Comparison of ENCODE assay signal across 17 mouse cellular contexts in genomic region chr17:79711944-79712343, GRCm38 (mm10). TPM values are rescaled to one million over a fixed set of nuclear protein-coding genes. Genes with fewer than 3 reads are reported as not detected.
A peak's percentile ranks its signal among the peaks of the same experiment; 100 is the strongest.
DNase-seq lines count a peak whose midpoint lies in the region; ATAC-seq lines count a peak whose summit lies in the region.
"Had no signal": no experiment of that assay in that cellular context is flagged by ENCODE, and none has a peak within 500 bp of the region (broad histone marks: within the 10 kb centered on the region; RNA-seq: fewer than 3 reads in every experiment).

No protein-coding gene starts in this region.

- no peak for DNase-seq in kidney, adult 8-10 months
- DNase-seq in adipocyte (ENCODE audit: low spot score), result peak; percentile 60
- DNase-seq in embryonic facial prominence, embryonic 11.5 days (ENCODE audit: low spot score), result no peak
- DNase-seq in spleen, adult 12 weeks (ENCODE audit: low spot score), result no peak
- no peak for DNase-seq in cerebellum, adult 9-10 months
- DNase-seq: adrenal gland, postnatal 25 days; cerebellum, adult 9-11 months; gastrocnemius, postnatal 36 days; kidney, postnatal 14 days; lung, postnatal 10 days; right cerebral cortex, adult 18-20 months; thymus, adult 2 months had no signal

- no peak for ATAC-seq in kidney, embryonic 16.5 days (ENCODE audit: low FRiP score, low TSS enrichment)
- ATAC-seq in embryonic facial prominence, embryonic 11.5 days (replicated peaks; ENCODE audit: insufficient number of reproducible peaks, low FRiP score, low TSS enrichment, low read depth), result no peak
- no peak for ATAC-seq in stomach, embryonic 14.5 days (ENCODE audit: insufficient number of reproducible peaks, insufficient read depth, low FRiP score, low read depth)

- H3K36me3 ChIP-seq in kidney, embryonic 16.5 days (ENCODE audit: insufficient read depth, low read length), result no peaks in the 10 kb centered on the region
- no peaks in the 10 kb centered on the region for H3K36me3 ChIP-seq in embryonic facial prominence, embryonic 11.5 days (replicated peaks; ENCODE audit: control insufficient read depth, insufficient read depth, low read depth, low read length)
- no peaks in the 10 kb centered on the region for H3K36me3 ChIP-seq in stomach, embryonic 14.5 days (ENCODE audit: control insufficient read depth, insufficient read depth, low read length)
- H3K36me3 ChIP-seq: heart, embryonic 12.5 days; hindbrain, embryonic 10.5 days had no signal

- peak overlapping the region; percentile 89 for H3K4me2 ChIP-seq in kidney, embryonic 16.5 days (replicated peaks; ENCODE audit: low read depth, low read length)
- no peak overlapping the region for H3K4me2 ChIP-seq in embryonic facial prominence, embryonic 11.5 days (ENCODE audit: low read depth, low read length)
- H3K4me2 ChIP-seq in stomach, embryonic 14.5 days (replicated peaks; ENCODE audit: low read depth, low read length), result 0 out of 2 replicates have a peak overlapping the region, but pooled peaks have one; percentile 89
- H3K4me2 ChIP-seq: heart, embryonic 12.5 days had no signal

- no peak overlapping the region for H3K9ac ChIP-seq in kidney, embryonic 16.5 days (replicated peaks; ENCODE audit: low read length)
- H3K9ac ChIP-seq in embryonic facial prominence, embryonic 11.5 days (replicated peaks; ENCODE audit: low read length), result no peak overlapping the region
- no peak overlapping the region for H3K9ac ChIP-seq in stomach, embryonic 14.5 days (replicated peaks; ENCODE audit: low read depth, low read length)
- H3K9ac ChIP-seq: heart, embryonic 12.5 days; liver, embryonic 14.5 days had no signal

- H3K27ac ChIP-seq in kidney, embryonic 16.5 days (ENCODE audit: low read length), result no peak overlapping the region
- H3K27ac ChIP-seq in embryonic facial prominence, embryonic 11.5 days (replicated peaks; ENCODE audit: low read depth, low read length), result no peak overlapping the region
- H3K27ac ChIP-seq in stomach, embryonic 14.5 days (ENCODE audit: low read length), result no peak overlapping the region
- H3K27ac ChIP-seq: hindbrain, embryonic 10.5 days; liver, embryonic 14.5 days had no signal

- peak overlapping the region; percentile 56 for H3K4me3 ChIP-seq in kidney, embryonic 16.5 days (ENCODE audit: low read length)
- peak overlapping the region; percentile 6; the same call in 1 of the 2 replicates for H3K4me3 ChIP-seq in embryonic facial prominence, embryonic 11.5 days (ENCODE audit: low read depth, low read length)
- H3K4me3 ChIP-seq in stomach, embryonic 14.5 days (ENCODE audit: low read depth, low read length), result no peak overlapping the region
- H3K4me3 ChIP-seq: heart, embryonic 12.5 days had no signal

- 35% methylated on average over 6 of the region's 6 CpGs for WGBS in kidney, embryonic 16.5 days
- 9% methylated on average over 6 of the region's 6 CpGs for WGBS in embryonic facial prominence, embryonic 11.5 days
- WGBS in stomach, embryonic 14.5 days, result 33% methylated on average over 6 of the region's 6 CpGs

- H3K9me3 ChIP-seq in kidney, embryonic 16.5 days (ENCODE audit: low read length), result no peaks in the 10 kb centered on the region
- no peaks in the 10 kb centered on the region for H3K9me3 ChIP-seq in embryonic facial prominence, embryonic 11.5 days (replicated peaks; ENCODE audit: control insufficient read depth, low read length)
- H3K9me3 ChIP-seq in stomach, embryonic 14.5 days (ENCODE audit: control insufficient read depth, low read depth, low read length), result no peaks in the 10 kb centered on the region
- H3K9me3 ChIP-seq: heart, embryonic 12.5 days had no signal

- peaks cover 31% of the 10 kb centered on the region for H3K4me1 ChIP-seq in kidney, embryonic 16.5 days (ENCODE audit: insufficient read depth, low read length)
- peaks cover 8% of the 10 kb centered on the region; the same call in 1 of the 2 replicates for H3K4me1 ChIP-seq in embryonic facial prominence, embryonic 11.5 days (ENCODE audit: control insufficient read depth, insufficient read depth, low read length)
- H3K4me1 ChIP-seq in stomach, embryonic 14.5 days (ENCODE audit: control insufficient read depth, insufficient read depth, low read length), result peaks cover 19% of the 10 kb centered on the region

- H3K27me3 ChIP-seq in kidney, embryonic 16.5 days (ENCODE audit: insufficient read depth, low read length), result peaks cover 27% of the 10 kb centered on the region
- H3K27me3 ChIP-seq in embryonic facial prominence, embryonic 11.5 days (ENCODE audit: control insufficient read depth, insufficient read depth, low read length), result peaks cover 27% of the 10 kb centered on the region
- peaks cover 32% of the 10 kb centered on the region for H3K27me3 ChIP-seq in stomach, embryonic 14.5 days (ENCODE audit: control insufficient read depth, insufficient read depth, low read length)

RNA-seq across cellular contexts. Expression of gene Cyp1b1, which starts 2.9 kb away (rescaled TPM):
- 18.5 and 18.6 TPM in 2 replicates for polyA plus RNA-seq in kidney, embryonic 16.5 days (2015; fragmentation: Nextera tagmentation; extraction: Ambion mirVana)
- polyA plus RNA-seq in embryonic facial prominence, embryonic 11.5 days (2014; fragmentation: Nextera tagmentation; extraction: Ambion mirVana), result 7.2 and 7.7 TPM in 2 replicates
- polyA plus RNA-seq in stomach, embryonic 14.5 days (2014; fragmentation: Nextera tagmentation; extraction: Ambion mirVana), result 9.1 and 12.1 TPM in 2 replicates
